Mouse (Mus musculus): ENCODE measurements around the gene Mettl21e. TPM values are rescaled to one million over a fixed set of nuclear protein-coding genes. Genes with fewer than 3 reads are reported as not detected.

The Mettl21e gene
- polyA plus RNA-seq, 1 experiment from 2014 or later: not detected

- Histone ChIP-seq H3K27ac (no peak overlapping the region), H3K36me3 (replicated peaks) (peaks cover 9% of the 10 kb centered on the region), H3K9ac (no peak overlapping the region), H3K9me3 (no peaks in the 10 kb centered on the region), H3K27me3 (no peaks in the 10 kb centered on the region), H3K4me2 (no peak overlapping the region), H3K4me1 (no peaks in the 10 kb centered on the region), H3K4me3 (replicated peaks) (no peak overlapping the region)
- ATAC-seq (ENCODE audit: low FRiP score): no peak
Observed at GRCm38 (mm10) chr1:44186396-44186795, 32.4 kb downstream of the Mettl21e start.

DNA sequence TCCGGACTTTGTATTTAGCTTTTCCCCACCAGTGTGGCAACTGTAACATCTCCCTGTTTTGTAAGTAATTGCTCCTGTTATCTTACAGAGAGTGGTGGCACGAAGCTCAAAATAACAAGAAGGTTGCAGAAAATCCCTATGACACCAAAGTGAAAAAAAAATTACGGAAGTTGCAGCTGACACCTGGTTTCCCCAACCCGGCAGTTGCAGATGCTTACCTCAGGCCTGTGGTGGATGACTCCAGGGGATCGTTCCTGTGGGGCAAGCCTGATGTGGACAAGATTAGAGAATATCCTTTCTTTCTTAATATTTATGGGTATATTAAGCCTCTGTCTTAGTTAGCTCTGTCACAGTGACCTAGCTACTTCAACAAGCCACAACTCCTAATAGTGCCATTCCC lies 40.7 kb downstream of the Mettl21e start:
- no peak for ATAC-seq (ENCODE audit: low FRiP score)
- Histone ChIP-seq H3K4me3 (replicated peaks) (no peak overlapping the region), H3K27me3 (no peaks in the 10 kb centered on the region), H3K4me2 (no peak overlapping the region), H3K9me3 (no peaks in the 10 kb centered on the region), H3K36me3 (replicated peaks) (peaks cover 78% of the 10 kb centered on the region), H3K4me1 (no peaks in the 10 kb centered on the region), H3K27ac (no peak overlapping the region), H3K9ac (no peak overlapping the region)
- 97% methylated on average over 5 of the region's 5 CpGs for WGBS

GRCm38 (mm10) chr1:44173903-44174302 lies 44.9 kb downstream of the Mettl21e start:
- H3K4me2 ChIP-seq: no peak overlapping the region
- no peak for ATAC-seq (ENCODE audit: low FRiP score)
- no peaks in the 10 kb centered on the region for H3K4me1 ChIP-seq
- H3K9ac ChIP-seq: no peak overlapping the region
- H3K9me3 ChIP-seq: peaks cover 11% of the 10 kb centered on the region
- 91% methylated on average over 8 of the region's 8 CpGs for WGBS
- no peaks in the 10 kb centered on the region for H3K27me3 ChIP-seq
- H3K4me3 ChIP-seq (replicated peaks): no peak overlapping the region
- H3K36me3 ChIP-seq (replicated peaks): peaks cover 86% of the 10 kb centered on the region
- no peak overlapping the region for H3K27ac ChIP-seq

GRCm38 (mm10) chr1:44172656-44173055 lies 46.1 kb downstream of the Mettl21e start:
- Histone ChIP-seq H3K9ac (no peak overlapping the region), H3K36me3 (replicated peaks) (peaks cover 85% of the 10 kb centered on the region), H3K27me3 (no peaks in the 10 kb centered on the region), H3K4me3 (replicated peaks) (no peak overlapping the region), H3K4me2 (no peak overlapping the region), H3K27ac (no peak overlapping the region), H3K4me1 (no peaks in the 10 kb centered on the region), H3K9me3 (peaks cover 11% of the 10 kb centered on the region)
- no peak for ATAC-seq (ENCODE audit: low FRiP score)
- WGBS: 95% methylated on average over 4 of the region's 4 CpGs

- no peak overlapping the region for H3K4me3 ChIP-seq (replicated peaks)
- H3K4me1 ChIP-seq: no peaks in the 10 kb centered on the region
- H3K27ac ChIP-seq: no peak overlapping the region
- H3K9ac ChIP-seq: no peak overlapping the region
- no peak for ATAC-seq (ENCODE audit: low FRiP score)
- H3K36me3 ChIP-seq (replicated peaks): peaks cover 77% of the 10 kb centered on the region
- H3K4me2 ChIP-seq: no peak overlapping the region
- 98% methylated on average over 3 of the region's 3 CpGs for WGBS
- H3K27me3 ChIP-seq: no peaks in the 10 kb centered on the region
- H3K9me3 ChIP-seq: peaks cover 11% of the 10 kb centered on the region
Observed at GRCm38 (mm10) chr1:44167859-44168383, 50.8 kb downstream of the Mettl21e start.

DNA sequence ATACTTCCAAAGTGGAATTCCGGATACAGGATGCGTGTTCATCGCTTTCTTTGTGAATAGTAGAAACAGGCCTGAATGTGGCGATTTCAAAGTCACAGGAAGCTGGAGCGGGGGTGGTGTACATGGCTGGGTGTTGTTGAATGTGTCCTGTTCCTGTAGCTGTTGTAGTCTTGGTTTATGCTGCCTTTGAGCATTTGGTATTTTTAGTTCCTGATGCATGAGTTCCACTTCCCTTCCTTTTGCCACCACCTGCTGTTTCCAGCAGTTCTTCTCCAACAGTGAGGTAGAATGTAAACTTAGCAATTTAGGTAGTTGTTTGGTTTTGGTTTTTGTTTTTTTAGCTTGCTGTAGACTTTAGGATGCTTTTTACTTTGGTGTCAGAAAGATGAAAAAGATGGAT lies 56.4 kb downstream of the Mettl21e start:
- Histone ChIP-seq H3K4me2 (no peak overlapping the region), H3K36me3 (replicated peaks) (peaks cover 84% of the 10 kb centered on the region), H3K9ac (no peak overlapping the region), H3K4me3 (replicated peaks) (no peak overlapping the region), H3K4me1 (no peaks in the 10 kb centered on the region), H3K27ac (no peak overlapping the region), H3K9me3 (no peaks in the 10 kb centered on the region), H3K27me3 (no peaks in the 10 kb centered on the region)
- 95% methylated on average over 5 of the region's 5 CpGs for WGBS
- no peak for ATAC-seq (ENCODE audit: low FRiP score)

GRCm38 (mm10) chr1:44161818-44162217 lies 56.9 kb downstream of the Mettl21e start:
- H3K27ac ChIP-seq: no peak overlapping the region
- H3K4me2 ChIP-seq: no peak overlapping the region
- H3K4me3 ChIP-seq (replicated peaks): no peak overlapping the region
- no peak for ATAC-seq (ENCODE audit: low FRiP score)
- H3K9me3 ChIP-seq: no peaks in the 10 kb centered on the region
- H3K27me3 ChIP-seq: no peaks in the 10 kb centered on the region
- H3K4me1 ChIP-seq: no peaks in the 10 kb centered on the region
- 97% methylated on average over 6 of the region's 6 CpGs for WGBS
- peaks cover 78% of the 10 kb centered on the region for H3K36me3 ChIP-seq (replicated peaks)
- no peak overlapping the region for H3K9ac ChIP-seq

DNA sequence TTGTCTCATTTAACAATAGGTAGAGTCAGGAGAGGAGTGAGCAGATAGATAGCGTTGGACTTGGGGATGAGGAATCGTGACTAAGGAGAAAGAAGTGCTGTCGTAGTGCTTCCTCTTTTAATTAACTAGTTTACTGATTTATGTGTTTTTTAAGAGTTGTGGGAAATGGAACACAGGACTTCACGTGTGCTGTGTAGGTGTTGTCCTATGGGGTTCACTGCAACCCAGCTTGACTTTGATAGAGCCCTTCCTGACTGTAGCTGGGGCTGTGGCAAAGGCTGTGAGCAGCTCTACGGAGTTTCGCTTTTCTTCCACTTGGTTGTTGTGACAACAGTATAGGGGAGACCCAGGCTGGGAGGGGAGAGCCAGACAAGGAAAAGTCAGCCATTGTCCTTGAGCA lies 60.4 kb downstream of the Mettl21e start:
- 91% methylated on average over 6 of the region's 6 CpGs for WGBS
- ATAC-seq (ENCODE audit: low FRiP score): no peak
- peaks cover 55% of the 10 kb centered on the region for H3K36me3 ChIP-seq (replicated peaks)

GRCm38 (mm10) chr1:44155287-44155686 lies 63.5 kb downstream of the Mettl21e start:
- H3K27ac ChIP-seq: no peak overlapping the region
- no peak for ATAC-seq (ENCODE audit: low FRiP score)
- no peaks in the 10 kb centered on the region for H3K9me3 ChIP-seq
- H3K4me3 ChIP-seq (replicated peaks): no peak overlapping the region
- no peak overlapping the region for H3K9ac ChIP-seq
- no peaks in the 10 kb centered on the region for H3K4me1 ChIP-seq
- peaks cover 30% of the 10 kb centered on the region for H3K36me3 ChIP-seq (replicated peaks)
- 99% methylated on average over 4 of the region's 4 CpGs for WGBS
- no peaks in the 10 kb centered on the region for H3K27me3 ChIP-seq
- H3K4me2 ChIP-seq: no peak overlapping the region

More for the DNA sequence above, 60.4 kb downstream of the Mettl21e start:
- H3K27me3 ChIP-seq: no peaks in the 10 kb centered on the region
- no peaks in the 10 kb centered on the region for H3K9me3 ChIP-seq
- no peaks in the 10 kb centered on the region for H3K4me1 ChIP-seq
- no peak overlapping the region for H3K4me3 ChIP-seq (replicated peaks)
- no peak overlapping the region for H3K9ac ChIP-seq
- no peak overlapping the region for H3K27ac ChIP-seq
- H3K4me2 ChIP-seq: no peak overlapping the region

Other genes with a start within 250 kb of the Mettl21e start
- 0.88 and 1.5 TPM in 2 replicates for gene Mettl21c, start 198.9 kb downstream of the Mettl21e start, polyA plus RNA-seq (2016; fragmentation: Nextera tagmentation; extraction: Ambion mirVana)
- 0.14 and 0.29 TPM in 2 replicates for gene Gm8251, start 157.0 kb downstream of the Mettl21e start, polyA plus RNA-seq (2016; fragmentation: Nextera tagmentation; extraction: Ambion mirVana)
- gene Tex30, start 116.5 kb downstream of the Mettl21e start, polyA plus RNA-seq (2016; fragmentation: Nextera tagmentation; extraction: Ambion mirVana): 106 and 109 TPM in 2 replicates
- 51.3 and 55.0 TPM in 2 replicates for gene Kdelc1, start 100.2 kb downstream of the Mettl21e start, polyA plus RNA-seq (2016; fragmentation: Nextera tagmentation; extraction: Ambion mirVana)
- 29.2 and 29.3 TPM in 2 replicates for gene Bivm, start 100.0 kb downstream of the Mettl21e start, polyA plus RNA-seq (2016; fragmentation: Nextera tagmentation; extraction: Ambion mirVana)
- 44.5 and 45.0 TPM in 2 replicates for gene Ercc5, start 71.2 kb downstream of the Mettl21e start, polyA plus RNA-seq (2016; fragmentation: Nextera tagmentation; extraction: Ambion mirVana)